ENCODE assay signal across 12 mouse cellular contexts in the genomic region with DNA sequence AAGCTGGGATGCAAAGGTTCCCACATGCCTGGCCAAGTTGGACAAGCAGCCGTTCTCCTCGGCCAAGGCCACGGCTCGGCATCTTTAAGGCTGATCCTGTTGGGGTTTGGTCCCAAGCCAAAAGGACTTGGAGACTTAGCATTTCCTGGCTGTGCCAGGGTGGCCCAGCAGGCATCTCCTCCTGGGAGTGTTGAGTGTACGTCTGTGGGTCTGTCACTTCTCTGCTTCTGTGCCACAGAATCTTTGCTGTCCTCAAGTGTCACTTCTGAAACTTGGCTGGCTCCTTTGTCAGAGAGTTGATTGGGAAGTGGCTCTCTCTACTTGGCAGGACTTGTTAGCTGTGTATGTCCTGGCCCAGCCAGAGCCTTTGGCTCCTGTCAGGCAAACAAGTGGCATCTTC. TPM values are rescaled to one million over a fixed set of nuclear protein-coding genes. Genes with fewer than 3 reads are reported as not detected.
DNase-seq lines count a peak whose midpoint lies in the region; ATAC-seq lines count a peak whose summit lies in the region.
"Had no signal": no experiment of that assay in that cellular context is flagged by ENCODE, and none has a peak within 500 bp of the region (broad histone marks: within the 10 kb centered on the region; RNA-seq: fewer than 3 reads in every experiment).

No protein-coding gene starts in this region.

- no peak overlapping the region for H3K4me2 ChIP-seq in liver, embryonic 15.5 days
- H3K4me2 ChIP-seq: embryonic facial prominence, embryonic 15.5 days; heart, embryonic 15.5 days had no signal

- 0 out of 2 replicates have a peak overlapping the region, but pooled peaks have one; percentile 11 for H3K27ac ChIP-seq in liver, embryonic 15.5 days (replicated peaks)
- H3K27ac ChIP-seq in brown adipose tissue, adult 24 weeks (replicated peaks; ENCODE audit: low read depth, low read length): peak overlapping the region; percentile 1; the same call in 1 of the 2 replicates
- no peak overlapping the region for H3K27ac ChIP-seq in limb, embryonic 10.5 days
- H3K27ac ChIP-seq: embryonic facial prominence, embryonic 15.5 days; heart, embryonic 15.5 days had no signal

- no peaks in the 10 kb centered on the region; the same call in 1 of the 2 replicates for H3K36me3 ChIP-seq in liver, embryonic 15.5 days (replicated peaks)
- H3K36me3 ChIP-seq in limb, embryonic 10.5 days: no peaks in the 10 kb centered on the region
- H3K36me3 ChIP-seq: embryonic facial prominence, embryonic 15.5 days; heart, embryonic 15.5 days had no signal

- H3K4me1 ChIP-seq in liver, embryonic 15.5 days (replicated peaks): peaks cover 51% of the 10 kb centered on the region
- H3K4me1 ChIP-seq in brown adipose tissue, adult 24 weeks (ENCODE audit: control insufficient read depth, insufficient read depth, insufficient read length, low read length): peaks cover 57% of the 10 kb centered on the region
- H3K4me1 ChIP-seq in limb, embryonic 10.5 days: peaks cover 48% of the 10 kb centered on the region

- ATAC-seq in liver, embryonic 15.5 days (ENCODE audit: insufficient read depth): no peak

- H3K4me3 ChIP-seq in liver, embryonic 15.5 days (replicated peaks): no peak overlapping the region
- no peak overlapping the region for H3K4me3 ChIP-seq in brown adipose tissue, adult 24 weeks (ENCODE audit: insufficient read depth, low read depth, low read length)
- no peak overlapping the region for H3K4me3 ChIP-seq in limb, embryonic 10.5 days
- H3K4me3 ChIP-seq: embryonic facial prominence, embryonic 15.5 days; heart, embryonic 15.5 days had no signal

- no peaks in the 10 kb centered on the region for H3K9me3 ChIP-seq in liver, embryonic 15.5 days (replicated peaks)
- H3K9me3 ChIP-seq in limb, embryonic 10.5 days (replicated peaks): no peaks in the 10 kb centered on the region
- H3K9me3 ChIP-seq: embryonic facial prominence, embryonic 15.5 days; heart, embryonic 15.5 days had no signal

- 81% methylated on average over 5 of the region's 5 CpGs for WGBS in liver, embryonic 15.5 days (ENCODE audit: insufficient replicate concordance)
- 93% methylated on average over 5 of the region's 5 CpGs for WGBS in limb, embryonic 10.5 days

- no peaks in the 10 kb centered on the region for H3K27me3 ChIP-seq in liver, embryonic 15.5 days
- H3K27me3 ChIP-seq in limb, embryonic 10.5 days (ENCODE audit: low read depth, poor library complexity, severe bottlenecking): no peaks in the 10 kb centered on the region
- H3K27me3 ChIP-seq: embryonic facial prominence, embryonic 15.5 days; heart, embryonic 15.5 days had no signal

- H3K9ac ChIP-seq in liver, embryonic 15.5 days: no peak overlapping the region
- H3K9ac ChIP-seq: embryonic facial prominence, embryonic 15.5 days; heart, embryonic 15.5 days had no signal

- peak; percentile 82 for DNase-seq in gastrocnemius, adult 18-20 months (ENCODE audit: low spot score)
- DNase-seq in gastrocnemius, postnatal 4 days (ENCODE audit: low spot score in 2 of 2): no peak
- DNase-seq in liver: no peak
- peak; percentile 50 for DNase-seq in heart, postnatal 4 days
- DNase-seq in limb, embryonic 10.5 days (ENCODE audit: low spot score): no peak
- DNase-seq in left cerebral cortex, adult 18-20 months (ENCODE audit: low spot score in 2 of 2): no peak
- DNase-seq: thymus, postnatal 25 days had no signal

RNA-seq across cellular contexts. Expression of a gene that starts 13.4 kb away (rescaled TPM):
- total RNA-seq in gastrocnemius, adult 18-20 months (2021): 1 to 10 TPM; 2.2 to 4.4 TPM
- 10 to 100 TPM in 1 of 2 experiments, 1 to 10 TPM in 1; 9.8 to 10.3 TPM for total RNA-seq in gastrocnemius, postnatal 4 days (2021)
- polyA plus RNA-seq in liver, embryonic 15.5 days (2015; fragmentation: Nextera tagmentation; extraction: Ambion mirVana): 4.3 TPM in 2 replicates
- polyA plus RNA-seq in brown adipose tissue, adult 24 weeks (2012; ENCODE audit: insufficient read depth, insufficient read length, missing spikeins): 4.3 and 5.5 TPM in 2 replicates
- total RNA-seq in heart, postnatal 4 days (2021): 10 to 100 TPM; 11.8 to 12.7 TPM
- 2.2 and 2.8 TPM in 2 replicates for polyA plus RNA-seq in limb, embryonic 10.5 days (2016; fragmentation: Nextera tagmentation; extraction: Ambion mirVana)
- total RNA-seq in left cerebral cortex, adult 18-20 months (2021): 1 to 10 TPM; 8.4 to 9.5 TPM

RNA-seq across cellular contexts. Expression of a gene that starts 14.6 kb away (rescaled TPM):
- 1 to 10 TPM; 1.8 to 2.6 TPM for total RNA-seq in gastrocnemius, adult 18-20 months (2021)
- under 1 TPM; 0.60 to 0.76 TPM for total RNA-seq in gastrocnemius, postnatal 4 days (2021)
- polyA plus RNA-seq in liver, embryonic 15.5 days (2015; fragmentation: Nextera tagmentation; extraction: Ambion mirVana): 0.20 and 0.41 TPM in 2 replicates
- not detected in 2 replicates for polyA plus RNA-seq in brown adipose tissue, adult 24 weeks (2012; ENCODE audit: insufficient read depth, insufficient read length, missing spikeins)
- total RNA-seq in heart, postnatal 4 days (2021): under 1 TPM in 1 of 2 experiments, not detected in 1; 0.47 TPM
- polyA plus RNA-seq in limb, embryonic 10.5 days (2016; fragmentation: Nextera tagmentation; extraction: Ambion mirVana): 0.38 TPM in 1 of 2 replicates, not detected in the other
- 1 to 10 TPM in 1 of 2 experiments, not detected in 1; 1.4 TPM for total RNA-seq in left cerebral cortex, adult 18-20 months (2021)
- total RNA-seq: megakaryocyte-erythroid progenitor cell, adult 5-6 weeks had no signal
- polyA plus RNA-seq: embryonic facial prominence, embryonic 15.5 days had no signal

Comparison
In these comparisons a context has a peak if more than half of its experiments do, and no peak if none do; other contexts are left out.
1. DNase-seq: peak in gastrocnemius, adult 18-20 months (single experiment) and heart, postnatal 4 days (single experiment); none in gastrocnemius, postnatal 4 days (0 of 2), liver (single experiment), limb, embryonic 10.5 days (single experiment) and left cerebral cortex, adult 18-20 months (0 of 2).